Mouse (Mus musculus) forebrain, embryonic 10.5 days (tissue): ENCODE data around the gene Mcu. TPM values are rescaled to one million over a fixed set of nuclear protein-coding genes. Genes with fewer than 3 reads are reported as not detected.

Experiments used
- DNase-seq: peaks from one replicate; pipeline ENCODE4 v3.0.0-alpha.2; 2017; ENCODE audit warnings: low spot score; ENCODE audit errors: extremely low spot score
- H3K27ac ChIP-seq: fragments of 300-500 bp; sonication (generic); 2 replicates; pipeline ENCODE4 v1.5.1; 2016; ENCODE audit warnings: mild to moderate bottlenecking
- H3K27me3 ChIP-seq: fragments of 300-500 bp; sonication (generic); 2 replicates; pipeline ENCODE4 v1.6.1; 2016; ENCODE audit warnings: mild to moderate bottlenecking; ENCODE audit not compliant: poor library complexity, severe bottlenecking
- H3K36me3 ChIP-seq: fragments of 300-500 bp; sonication (generic); replicated peaks from 2 replicates; pipeline ENCODE4 v1.6.1; 2016; ENCODE audit warnings: mild to moderate bottlenecking, moderate library complexity
- H3K4me1 ChIP-seq: fragments of 300-500 bp; sonication (generic); 2 replicates; pipeline ENCODE4 v1.6.1; 2016
- H3K4me3 ChIP-seq: fragments of 300-500 bp; sonication (generic); 2 replicates; pipeline ENCODE4 v1.5.1; 2016; ENCODE audit warnings: mild to moderate bottlenecking, moderate library complexity
- H3K9me3 ChIP-seq: fragments of 300-500 bp; sonication (generic); 2 replicates; pipeline ENCODE4 v1.6.1; 2016; ENCODE audit warnings: mild to moderate bottlenecking, moderate library complexity
- WGBS: fragments of 180-500 bp; shearing (Covaris S2); methylation state at CpG from one replicate; pipeline ENCODE4 v1.1.7; 2016; 5-methylcytosine and 5-hydroxymethylcytosine counted together
- polyA plus RNA-seq: library from polyadenylated mRNA; unstranded; fragments of >200 nt; fragmentation: Nextera tagmentation; extraction: Ambion mirVana; gene quantifications from 2 replicates; pipeline ENCODE4 v1.2.1, GENCODE M21; 2016

Gene Mcu
- polyA plus RNA-seq, 1 experiment from 2014 or later: 19.1 TPM

DNA sequence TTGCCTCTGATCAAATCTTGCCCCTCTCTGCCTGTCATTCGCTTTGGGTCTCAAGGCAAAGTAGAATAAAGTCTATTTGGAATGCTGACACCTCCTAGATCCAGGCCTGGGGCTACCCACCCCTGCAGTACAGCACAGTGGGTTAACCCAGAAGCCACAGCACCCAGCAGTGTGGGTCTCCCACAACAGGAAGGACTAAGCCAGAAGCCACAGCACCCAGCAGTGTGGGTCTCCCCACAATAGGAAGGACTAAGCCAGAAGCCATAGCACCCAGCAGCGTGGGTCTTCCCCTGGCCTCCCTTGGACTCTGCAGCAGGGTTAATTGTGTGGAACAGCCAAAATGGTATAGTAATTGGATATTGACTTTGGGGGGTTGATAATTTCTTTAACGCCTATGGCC is 76.4 kb downstream of the Mcu start:
- H3K27me3 ChIP-seq: peaks cover 11% of the 10 kb centered on the region
- H3K4me3 ChIP-seq: no peak overlapping the region
- H3K9me3 ChIP-seq: peaks cover under 1% of the 10 kb centered on the region; the same call in 1 of the 2 replicates
- H3K4me1 ChIP-seq: peaks cover 31% of the 10 kb centered on the region
- 65% methylated on average over 3 of the region's 3 CpGs for WGBS
- no peaks in the 10 kb centered on the region for H3K36me3 ChIP-seq
- DNase-seq: no peak
- peak overlapping the region; percentile 56; the same call in 1 of the 2 replicates for H3K27ac ChIP-seq

DNA sequence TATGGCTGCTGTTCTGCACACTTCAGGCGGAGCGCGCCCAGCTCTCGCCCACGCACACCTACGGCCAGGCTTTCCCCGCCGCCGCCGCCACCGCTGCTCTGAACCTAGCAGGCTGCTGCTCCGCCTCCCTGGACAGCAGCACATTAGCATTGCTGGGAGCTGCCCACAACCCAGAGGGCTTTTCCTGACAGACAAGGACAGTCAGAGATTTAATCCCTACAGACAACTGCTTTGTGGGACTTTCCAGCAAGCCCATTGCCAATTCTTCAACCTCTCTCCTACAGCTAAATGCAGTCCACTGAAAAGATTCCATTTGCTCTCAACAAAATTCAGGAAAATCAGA is 77.0 kb downstream of the Mcu start:
- DNase-seq: peak; percentile 60
- peak overlapping the region; percentile 49 for H3K4me3 ChIP-seq
- no peaks in the 10 kb centered on the region for H3K36me3 ChIP-seq
- WGBS: under 1% methylated on average over 12 of the region's 12 CpGs
- peaks cover 11% of the 10 kb centered on the region for H3K27me3 ChIP-seq
- peaks cover 31% of the 10 kb centered on the region for H3K4me1 ChIP-seq
- no peaks in the 10 kb centered on the region for H3K9me3 ChIP-seq
- peak overlapping the region; percentile 65 for H3K27ac ChIP-seq

GRCm38 (mm10) chr10:59538767-59539532 is 77.5 kb downstream of the Mcu start:
- peaks cover 31% of the 10 kb centered on the region for H3K4me1 ChIP-seq
- H3K9me3 ChIP-seq: no peaks in the 10 kb centered on the region
- peak overlapping the region; percentile 65 for H3K27ac ChIP-seq
- no peak for DNase-seq
- no peaks in the 10 kb centered on the region for H3K36me3 ChIP-seq
- peak overlapping the region; percentile 49 for H3K4me3 ChIP-seq
- WGBS: 28% methylated on average over 17 of the region's 17 CpGs
- peaks cover 11% of the 10 kb centered on the region for H3K27me3 ChIP-seq

DNA sequence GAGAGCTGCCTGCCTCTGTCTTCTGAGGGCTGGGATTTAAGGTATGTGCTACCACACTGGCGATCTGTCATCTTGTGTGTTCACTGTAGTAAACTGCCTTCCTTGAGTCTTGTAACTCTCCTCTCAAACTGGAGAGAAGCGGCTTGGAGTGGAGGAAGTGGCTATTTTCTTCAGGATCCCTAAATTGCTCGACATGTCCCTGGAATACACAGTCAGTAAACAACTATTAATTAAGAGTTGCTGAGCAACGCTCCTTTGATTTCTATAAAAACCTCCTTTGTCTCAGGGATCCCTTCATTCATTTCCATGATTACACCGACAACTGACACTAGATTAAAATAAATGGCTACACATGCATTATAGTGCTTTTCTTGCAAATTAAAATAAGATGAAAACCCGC is 78.4 kb downstream of the Mcu start:
- H3K27me3 ChIP-seq: peaks cover 11% of the 10 kb centered on the region
- H3K36me3 ChIP-seq: no peaks in the 10 kb centered on the region
- no peaks in the 10 kb centered on the region for H3K9me3 ChIP-seq
- H3K4me3 ChIP-seq: no peak overlapping the region
- 80% methylated on average over 6 of the region's 6 CpGs for WGBS
- H3K4me1 ChIP-seq: peaks cover 31% of the 10 kb centered on the region
- no peak overlapping the region for H3K27ac ChIP-seq
- no peak for DNase-seq

DNA sequence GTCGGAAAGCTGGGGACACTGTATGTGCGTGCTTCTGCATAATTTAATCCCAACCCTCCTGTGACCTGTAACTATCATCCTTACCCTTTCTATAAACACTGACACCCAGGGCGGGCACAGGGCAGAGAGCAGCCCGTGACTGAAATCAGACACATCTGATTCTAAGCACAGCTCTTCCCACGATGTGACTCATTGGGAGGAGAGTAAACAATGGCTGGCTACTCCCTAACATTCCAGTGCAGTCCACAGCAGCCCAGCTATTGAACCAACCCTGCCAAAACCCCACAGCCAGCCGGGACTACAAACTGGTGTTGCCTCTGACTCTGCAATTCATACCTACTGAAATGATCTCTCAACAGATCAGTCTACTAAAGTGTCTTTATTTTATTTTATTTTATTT is 78.9 kb downstream of the Mcu start:
- Histone ChIP-seq H3K4me3 (no peak overlapping the region), H3K27ac (no peak overlapping the region), H3K4me1 (peaks cover 31% of the 10 kb centered on the region), H3K27me3 (peaks cover 11% of the 10 kb centered on the region), H3K9me3 (no peaks in the 10 kb centered on the region), H3K36me3 (no peaks in the 10 kb centered on the region)
- DNase-seq: no peak
- WGBS: 77% methylated on average over 6 of the region's 6 CpGs

DNA sequence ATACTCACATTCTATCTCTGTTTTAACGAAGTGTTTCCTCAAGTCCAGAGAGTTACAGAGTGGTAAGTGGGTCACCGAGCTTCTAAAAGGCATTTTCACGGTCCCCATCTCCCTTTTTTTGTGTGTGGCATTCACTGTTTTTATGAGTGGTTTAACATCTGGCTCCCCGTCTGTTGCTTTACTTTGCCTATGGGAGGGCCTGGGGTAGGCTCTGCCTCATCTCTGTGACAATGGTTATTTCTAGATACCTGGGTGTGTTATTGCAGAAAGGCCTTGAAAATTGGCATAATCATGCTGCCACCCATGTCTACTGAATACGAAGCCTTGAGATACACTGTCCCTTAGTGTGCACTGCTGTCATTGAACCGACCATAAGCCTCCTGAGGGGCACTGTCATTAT is 84.2 kb downstream of the Mcu start:
- Histone ChIP-seq H3K36me3 (no peaks in the 10 kb centered on the region), H3K27me3 (no peaks in the 10 kb centered on the region), H3K4me1 (no peaks in the 10 kb centered on the region), H3K9me3 (no peaks in the 10 kb centered on the region), H3K4me3 (no peak overlapping the region), H3K27ac (no peak overlapping the region)
- DNase-seq: no peak
- 90% methylated on average over 6 of the region's 6 CpGs for WGBS

- H3K4me1 ChIP-seq: peaks cover 15% of the 10 kb centered on the region; the same call in 1 of the 2 replicates
- WGBS: 96% methylated on average over 5 of the region's 5 CpGs
- H3K36me3 ChIP-seq: no peaks in the 10 kb centered on the region
- H3K4me3 ChIP-seq: no peak overlapping the region
- H3K27ac ChIP-seq: no peak overlapping the region
- no peaks in the 10 kb centered on the region for H3K27me3 ChIP-seq
- no peak for DNase-seq
- H3K9me3 ChIP-seq: no peaks in the 10 kb centered on the region
Measured at GRCm38 (mm10) chr10:59527819-59528218, 88.7 kb downstream of the Mcu start.

GRCm38 (mm10) chr10:59527311-59527710 is 89.2 kb downstream of the Mcu start:
- WGBS: 92% methylated on average over 11 of the region's 11 CpGs
- H3K36me3 ChIP-seq: no peaks in the 10 kb centered on the region

GRCm38 (mm10) chr10:59524675-59525074 is 91.8 kb downstream of the Mcu start:
- H3K9me3 ChIP-seq: no peaks in the 10 kb centered on the region; the same call in 1 of the 2 replicates

More at GRCm38 (mm10) chr10:59527311-59527710, 89.2 kb downstream of the Mcu start:
- H3K27ac ChIP-seq: no peak overlapping the region
- no peak for DNase-seq
- no peaks in the 10 kb centered on the region for H3K9me3 ChIP-seq
- peaks cover 15% of the 10 kb centered on the region; the same call in 1 of the 2 replicates for H3K4me1 ChIP-seq
- H3K4me3 ChIP-seq: no peak overlapping the region
- H3K27me3 ChIP-seq: no peaks in the 10 kb centered on the region

GRCm38 (mm10) chr10:59523826-59524331 is 92.6 kb downstream of the Mcu start:
- Histone ChIP-seq H3K27ac (no peak overlapping the region), H3K4me1 (peaks cover 15% of the 10 kb centered on the region; the same call in 1 of the 2 replicates), H3K27me3 (no peaks in the 10 kb centered on the region), H3K9me3 (no peaks in the 10 kb centered on the region; the same call in 1 of the 2 replicates), H3K4me3 (no peak overlapping the region), H3K36me3 (no peaks in the 10 kb centered on the region)
- WGBS: 86% methylated on average over 8 of the region's 8 CpGs
- no peak for DNase-seq

More at GRCm38 (mm10) chr10:59524675-59525074, 91.8 kb downstream of the Mcu start:
- DNase-seq: no peak
- Histone ChIP-seq H3K27me3 (no peaks in the 10 kb centered on the region), H3K4me1 (peaks cover 15% of the 10 kb centered on the region; the same call in 1 of the 2 replicates), H3K27ac (no peak overlapping the region), H3K36me3 (no peaks in the 10 kb centered on the region), H3K4me3 (no peak overlapping the region)
- WGBS: 90% methylated on average over 5 of the region's 5 CpGs

DNA sequence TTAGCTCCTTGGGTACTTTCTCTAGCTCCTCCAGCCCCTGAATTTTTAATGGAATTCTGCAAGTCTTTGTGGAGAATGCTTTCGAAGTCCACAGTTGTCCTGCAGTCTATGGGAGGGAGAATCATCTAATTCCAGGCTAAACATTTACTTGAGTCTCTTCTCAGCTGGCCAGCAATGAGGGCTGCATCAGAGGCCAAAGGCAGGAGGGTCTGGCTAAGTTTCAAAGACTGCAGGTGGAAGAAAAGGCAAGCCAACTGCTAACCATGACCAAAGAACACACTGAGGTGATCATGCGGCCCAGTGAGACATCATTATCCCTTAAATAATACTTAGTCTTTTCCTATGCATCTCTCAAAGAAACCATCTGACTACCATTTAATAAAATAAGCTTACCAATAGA is 95.8 kb downstream of the Mcu start:
- no peak for DNase-seq
- no peaks in the 10 kb centered on the region for H3K36me3 ChIP-seq
- H3K9me3 ChIP-seq: no peaks in the 10 kb centered on the region; the same call in 1 of the 2 replicates
- WGBS: 91% methylated on average over 2 of the region's 2 CpGs
- H3K27me3 ChIP-seq: no peaks in the 10 kb centered on the region
- H3K4me3 ChIP-seq: no peak overlapping the region
- H3K4me1 ChIP-seq: peaks cover 15% of the 10 kb centered on the region; the same call in 1 of the 2 replicates
- no peak overlapping the region for H3K27ac ChIP-seq

DNA sequence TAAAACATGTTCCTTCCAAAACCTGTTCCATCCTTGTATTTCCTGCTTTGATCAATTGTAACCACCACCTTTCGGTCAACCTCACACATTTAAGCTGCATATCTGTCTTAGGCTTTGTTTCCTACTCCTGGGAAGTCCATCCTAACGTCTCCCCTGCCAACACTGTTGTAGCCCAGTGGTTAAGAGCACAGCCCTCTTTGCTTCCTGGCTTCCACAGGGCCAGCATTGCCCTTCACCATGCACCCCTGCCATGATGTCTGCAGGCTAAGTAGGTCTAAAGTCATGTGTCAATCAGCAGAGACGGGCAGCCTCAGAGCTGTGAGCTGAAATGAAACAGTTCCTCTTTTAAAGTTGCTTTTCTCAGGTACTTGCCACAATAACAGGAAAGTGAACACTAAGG is 97.1 kb downstream of the Mcu start:
- Histone ChIP-seq H3K4me3 (no peak overlapping the region), H3K27me3 (no peaks in the 10 kb centered on the region), H3K4me1 (peaks cover 13% of the 10 kb centered on the region; the same call in 1 of the 2 replicates), H3K36me3 (no peaks in the 10 kb centered on the region), H3K27ac (no peak overlapping the region), H3K9me3 (no peaks in the 10 kb centered on the region; the same call in 1 of the 2 replicates)
- DNase-seq: no peak
- 91% methylated on average over 3 of the region's 3 CpGs for WGBS

GRCm38 (mm10) chr10:59517201-59517600 is 99.3 kb downstream of the Mcu start:
- H3K4me3 ChIP-seq: no peak overlapping the region
- no peak overlapping the region for H3K27ac ChIP-seq
- no peaks in the 10 kb centered on the region; the same call in 1 of the 2 replicates for H3K9me3 ChIP-seq
- 94% methylated on average over 13 of the region's 13 CpGs for WGBS
- no peaks in the 10 kb centered on the region for H3K27me3 ChIP-seq
- peaks cover 15% of the 10 kb centered on the region for H3K4me1 ChIP-seq
- DNase-seq: no peak
- no peaks in the 10 kb centered on the region for H3K36me3 ChIP-seq
